Mouse (Mus musculus) heart, postnatal 0 days (tissue): ENCODE measurements around the gene Xrcc5.

Experiments used
- CTCF ChIP-seq: IDR thresholded peaks from 2 replicates; pipeline ENCODE4 v1.5.1; 2016; ENCODE audit warnings: antibody characterized with exemption, control low read depth, low read depth
- EP300 ChIP-seq: IDR thresholded peaks from 2 replicates; pipeline ENCODE4 v1.6.1; 2016; ENCODE audit warnings: antibody characterized with exemption, low read depth

DNA sequence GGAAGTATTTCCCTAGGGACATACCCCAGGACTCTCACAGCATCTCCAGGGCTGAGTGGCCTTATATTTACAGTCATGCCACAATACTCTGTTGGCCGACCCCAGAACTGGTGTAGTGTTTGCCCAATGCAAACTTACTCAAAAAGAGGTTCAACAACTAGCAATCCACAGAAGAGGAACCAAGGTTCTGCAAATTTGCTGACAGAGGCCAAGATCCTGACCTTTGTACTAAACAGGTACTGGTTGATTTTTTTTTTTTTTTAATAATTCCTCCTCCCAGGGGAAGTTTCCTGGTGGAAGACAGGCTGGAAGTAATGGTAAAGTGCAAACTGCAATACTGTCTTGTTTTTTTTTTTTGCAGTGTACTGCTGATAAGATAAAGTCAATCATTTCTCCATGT, 24.6 kb upstream of the Xrcc5 start:
- no peak for TF ChIP-seq CTCF
- no peak for TF ChIP-seq EP300
